Mouse (Mus musculus): ENCODE results near the gene Sik1.

Sik1 gene

DNA sequence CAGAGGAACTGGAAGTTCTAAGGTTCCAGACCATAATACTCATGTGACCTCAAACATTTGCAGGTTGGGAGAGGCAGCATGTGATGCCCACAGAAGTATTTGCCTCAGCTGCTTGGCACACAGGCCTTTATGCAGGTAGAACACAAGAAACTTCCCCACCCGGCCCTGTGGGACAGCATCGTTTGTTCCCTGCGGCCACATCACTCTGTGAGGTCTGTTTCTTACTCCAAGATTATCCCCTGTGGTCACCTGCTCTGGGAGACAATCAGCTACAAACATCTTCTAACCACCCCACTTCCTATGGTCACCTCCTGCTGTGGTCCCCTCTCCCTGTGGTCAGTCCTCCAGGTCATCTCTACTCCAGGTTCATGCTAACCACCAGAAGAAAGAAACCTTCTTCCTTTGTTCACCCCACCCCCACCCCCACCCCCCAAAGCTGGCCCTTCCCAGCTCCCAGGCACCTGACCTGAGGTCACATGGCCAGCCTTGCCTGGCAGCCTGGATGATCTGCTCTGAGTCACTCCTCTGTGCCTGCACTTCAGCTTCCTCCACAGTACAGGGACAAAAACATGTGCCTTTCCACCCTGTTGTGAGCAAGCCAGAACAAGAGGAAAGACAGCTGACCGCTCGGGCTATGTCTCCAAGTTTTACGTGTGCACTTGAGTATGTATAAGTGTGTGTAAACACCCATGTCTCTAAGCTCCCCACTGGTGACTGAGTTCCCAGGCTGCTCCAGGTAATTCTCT, 21.1 kb downstream of the Sik1 start:
- no peak for DNase-seq (ENCODE audit: extremely low read depth, insufficient read length, low spot score)

- DNase-seq (ENCODE audit: extremely low read depth, insufficient read length, low spot score) = no peak
These were observed 21.9 kb downstream of the Sik1 start for GRCm38 (mm10) chr17:31833752-31834151.

DNA sequence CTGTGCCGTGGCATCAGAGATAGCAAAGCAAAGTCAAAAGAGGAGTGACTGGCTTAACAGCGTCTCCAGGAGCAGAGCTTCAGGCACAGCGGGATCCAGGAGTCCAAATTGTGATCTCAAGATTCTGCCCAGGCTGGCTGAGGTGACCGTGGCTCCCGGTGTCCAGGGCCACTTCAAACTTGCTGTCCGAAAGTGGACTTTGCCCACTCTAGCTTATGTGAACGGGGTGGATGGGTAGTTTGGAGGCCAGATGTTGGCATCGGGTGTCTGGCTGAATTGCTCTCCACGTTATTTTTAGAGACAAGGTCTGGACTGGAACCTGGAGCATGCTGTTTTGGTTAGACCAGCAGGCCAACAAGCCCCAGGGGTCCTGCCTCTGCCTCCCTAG, 23.0 kb downstream of the Sik1 start:
- DNase-seq (ENCODE audit: extremely low read depth, insufficient read length, low spot score) = no peak

DNA sequence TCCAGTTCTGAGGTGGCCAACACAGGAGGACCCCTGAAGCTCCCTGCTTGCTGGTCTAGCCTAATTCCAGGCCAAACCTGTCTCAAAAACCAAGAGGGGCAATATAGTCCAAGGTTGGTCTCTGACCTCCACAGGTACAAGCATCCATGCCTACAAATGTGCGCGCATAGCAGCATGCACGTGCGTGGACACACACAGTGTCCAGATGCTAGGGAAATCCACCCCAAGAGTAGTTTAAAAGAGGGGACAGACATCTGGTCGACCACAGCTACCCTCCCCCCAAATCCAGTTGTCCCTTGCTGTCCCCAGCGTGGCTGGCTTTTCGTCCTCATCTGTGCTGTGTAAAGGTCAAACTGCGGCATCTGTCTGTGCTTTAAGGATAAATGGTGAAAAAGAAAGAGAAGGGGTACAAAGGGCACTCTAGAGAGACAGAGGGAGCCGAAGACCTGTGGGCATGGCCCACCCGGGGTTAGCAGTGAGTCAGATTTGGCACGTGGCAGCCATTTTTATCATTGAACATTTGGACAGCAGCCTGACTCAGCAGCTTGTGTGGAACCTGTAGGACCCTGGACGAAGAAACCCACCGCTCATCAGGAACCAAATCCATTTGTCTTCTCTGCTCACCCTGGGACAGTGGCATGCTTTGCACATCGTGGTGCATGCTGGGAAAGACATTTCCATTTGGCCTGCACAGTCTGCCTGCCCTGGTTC, 23.6 kb downstream of the Sik1 start:
- no peak for DNase-seq (ENCODE audit: extremely low read depth, insufficient read length, low spot score)

- no peak for DNase-seq (ENCODE audit: extremely low read depth, insufficient read length, low spot score)
These were observed 24.3 kb downstream of the Sik1 start for GRCm38 (mm10) chr17:31831097-31831865.

DNA sequence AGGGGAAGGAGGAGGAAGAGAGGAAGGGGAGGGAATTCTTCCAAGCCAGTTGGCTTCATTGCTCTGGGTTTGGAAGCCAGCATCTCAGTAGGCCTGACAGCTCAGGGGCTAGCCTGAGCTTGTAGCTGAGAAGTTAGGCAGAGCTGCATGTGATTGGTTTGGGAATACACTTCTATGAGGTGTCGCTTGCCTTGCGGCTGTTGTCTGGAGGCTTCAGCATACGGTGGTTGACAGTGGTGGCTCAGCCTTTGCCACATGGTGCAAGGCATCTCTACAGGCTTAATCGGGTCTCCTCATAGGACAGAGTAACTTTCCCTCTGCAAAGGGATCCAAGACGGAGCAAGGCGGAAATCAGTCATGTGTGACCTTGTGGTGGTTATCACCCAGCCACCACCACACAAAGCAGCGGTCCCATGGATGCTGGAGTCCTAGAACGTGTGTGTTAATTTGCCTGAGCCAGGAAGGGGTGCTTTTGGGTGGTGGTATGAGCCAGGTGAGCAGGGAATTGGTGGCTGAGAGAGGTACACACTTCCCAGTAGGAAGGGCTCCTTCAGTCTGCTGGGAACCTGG, 25.0 kb downstream of the Sik1 start:
- no peak for DNase-seq (ENCODE audit: extremely low read depth, insufficient read length, low spot score)

DNA sequence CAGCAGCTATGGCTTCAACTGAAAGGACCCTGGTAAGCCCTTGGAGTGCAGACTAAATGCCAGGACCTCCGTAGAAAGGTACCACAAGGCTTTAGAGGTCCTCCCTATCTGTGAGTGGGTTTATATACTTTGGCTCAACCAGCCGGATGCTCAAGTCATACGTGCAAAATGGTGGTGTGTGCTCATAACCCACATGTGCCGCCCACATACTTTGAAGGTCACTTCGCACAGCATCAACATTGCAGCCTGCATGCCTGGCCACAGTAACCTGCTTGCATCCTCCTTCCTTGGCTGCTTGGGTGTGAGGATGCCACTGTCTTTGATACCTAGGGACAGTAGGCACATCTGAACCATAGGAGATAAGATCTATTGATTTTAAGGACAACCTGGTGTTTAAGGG, 26.7 kb downstream of the Sik1 start:
- no peak for DNase-seq (ENCODE audit: extremely low read depth, insufficient read length, low spot score)

- no peak for DNase-seq (ENCODE audit: extremely low read depth, insufficient read length, low spot score)
These were observed 27.5 kb downstream of the Sik1 start for GRCm38 (mm10) chr17:31828118-31828517.

DNA sequence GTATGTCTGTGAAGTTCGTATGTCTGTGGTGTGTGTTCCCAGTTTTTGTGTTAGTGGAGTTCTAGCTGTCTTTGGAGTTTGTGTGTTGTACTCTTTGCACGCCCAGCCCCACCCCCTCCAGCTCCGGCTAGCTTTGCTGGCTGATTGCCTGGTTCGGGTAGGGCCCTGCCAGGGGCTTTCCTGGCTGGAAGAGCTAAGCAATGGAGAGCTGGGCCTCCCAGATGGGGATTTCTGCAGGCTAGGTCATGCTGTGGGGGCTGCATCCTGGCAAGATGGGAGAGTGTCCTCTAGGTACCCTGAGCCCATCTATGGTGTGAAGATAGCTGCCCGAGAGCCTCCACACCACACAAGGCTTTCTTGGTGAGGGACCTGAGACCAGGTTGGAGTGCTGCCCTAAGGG, 28.4 kb downstream of the Sik1 start:
- DNase-seq (ENCODE audit: extremely low read depth, insufficient read length, low spot score) = no peak

GRCm38 (mm10) chr17:31826669-31827068, 28.9 kb downstream of the Sik1 start:
- no peak for DNase-seq (ENCODE audit: extremely low read depth, insufficient read length, low spot score)

GRCm38 (mm10) chr17:31825678-31826077, 29.9 kb downstream of the Sik1 start:
- DNase-seq (ENCODE audit: extremely low read depth, insufficient read length, low spot score) = no peak

DNA sequence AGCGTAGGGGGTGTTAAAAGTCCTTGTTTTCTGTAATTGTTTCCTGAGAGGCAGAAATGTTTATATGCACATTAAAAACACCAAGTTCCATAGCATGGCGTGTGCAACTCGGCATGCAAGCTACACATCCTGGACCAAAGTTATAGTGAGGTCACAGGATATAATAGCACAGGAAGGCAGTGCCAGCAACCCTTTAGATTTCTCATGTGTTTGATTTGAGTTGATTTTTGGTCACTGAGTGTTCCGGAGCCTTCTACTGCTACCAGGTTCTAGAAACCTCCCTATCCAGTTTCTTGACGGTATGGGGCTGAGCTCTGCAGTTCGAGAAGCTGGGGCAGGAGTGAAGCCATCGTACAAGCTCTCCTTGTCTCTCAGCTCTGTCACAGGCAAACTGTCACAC, 30.8 kb downstream of the Sik1 start:
- no peak for DNase-seq (ENCODE audit: extremely low read depth, insufficient read length, low spot score)

- no peak for DNase-seq (ENCODE audit: extremely low read depth, insufficient read length, low spot score)
These were observed 34.3 kb downstream of the Sik1 start for GRCm38 (mm10) chr17:31821136-31821933.

DNA sequence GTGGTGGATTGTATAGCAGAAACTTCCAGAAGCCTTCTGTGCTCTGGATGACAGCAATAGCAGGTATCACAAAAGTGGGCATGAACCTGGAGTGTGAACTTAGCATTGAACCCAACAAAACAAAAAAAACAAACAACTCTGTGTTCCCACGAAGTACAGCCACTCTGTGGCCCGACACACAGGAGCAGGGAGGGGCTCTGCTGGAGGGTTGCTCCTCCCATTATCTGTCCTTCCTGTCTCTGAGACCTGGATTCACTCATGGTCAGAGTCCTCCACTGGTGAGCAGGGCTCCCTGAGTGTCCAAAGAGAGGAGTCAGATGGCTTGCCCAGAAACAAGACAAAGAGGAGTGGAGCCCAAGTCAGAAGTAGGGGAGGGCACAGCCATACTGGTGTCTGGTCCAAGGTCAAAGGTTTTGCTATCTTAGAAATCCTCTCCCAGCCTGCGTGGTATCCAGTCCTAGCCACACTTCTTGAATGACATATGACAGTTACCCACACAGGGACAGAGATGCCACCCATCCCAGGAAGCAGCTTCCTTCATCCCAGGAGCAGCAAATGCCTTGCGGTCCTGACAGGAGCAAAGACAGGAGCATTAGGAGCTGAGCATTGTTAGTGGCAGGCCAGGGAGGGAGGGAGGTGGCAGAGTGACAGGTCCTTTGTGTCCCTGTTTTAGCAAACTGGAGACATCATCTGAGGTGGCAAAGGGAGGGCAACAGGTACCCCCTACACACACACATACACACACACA, 35.3 kb downstream of the Sik1 start:
- DNase-seq (ENCODE audit: extremely low read depth, insufficient read length, low spot score) = no peak

GRCm38 (mm10) chr17:31819372-31819771, 36.2 kb downstream of the Sik1 start:
- no peak for DNase-seq (ENCODE audit: extremely low read depth, insufficient read length, low spot score)

DNA sequence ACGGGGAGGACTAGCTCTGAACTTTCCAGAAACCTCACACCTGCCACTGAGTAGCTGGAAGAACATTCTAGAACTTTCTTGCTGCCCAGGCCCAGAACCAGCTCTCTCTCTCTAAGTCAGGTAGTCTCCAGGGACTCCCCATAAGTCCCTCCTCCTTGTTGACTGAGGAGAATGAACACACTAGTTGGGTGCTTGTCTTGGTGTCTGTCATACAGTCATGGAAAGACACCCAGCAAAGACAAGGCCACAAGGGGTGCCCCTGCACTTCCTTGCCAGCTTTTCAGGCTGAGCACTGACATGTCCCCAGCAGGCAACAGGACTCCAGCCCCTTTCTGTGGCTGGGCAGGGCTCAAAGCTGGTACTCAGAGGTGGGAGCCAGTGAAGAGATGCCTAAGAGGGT, 37.8 kb downstream of the Sik1 start:
- no peak for DNase-seq (ENCODE audit: extremely low read depth, insufficient read length, low spot score)

- DNase-seq (ENCODE audit: extremely low read depth, insufficient read length, low spot score) = no peak
These were observed 38.4 kb downstream of the Sik1 start for GRCm38 (mm10) chr17:31817203-31817602.

DNA sequence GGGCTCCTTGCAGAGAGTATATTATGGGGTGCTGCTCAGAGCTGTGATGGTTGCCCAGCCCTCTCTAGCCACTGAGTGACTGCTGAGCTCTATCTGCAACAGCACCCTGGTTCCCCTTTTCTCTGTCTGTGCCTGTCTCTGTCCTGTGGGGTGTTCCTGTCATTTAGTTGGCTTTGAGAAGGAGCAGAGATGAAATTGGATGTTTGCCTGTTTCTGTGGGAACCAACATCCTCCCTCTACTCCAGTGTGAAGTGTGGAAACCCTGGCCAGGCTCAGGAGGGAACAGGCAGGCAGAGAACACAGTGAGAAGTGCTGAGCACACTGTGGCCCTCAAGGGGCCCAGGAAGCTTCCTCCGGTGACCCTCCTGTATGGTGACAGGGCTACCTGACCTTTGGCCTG, 40.8 kb downstream of the Sik1 start:
- DNase-seq (ENCODE audit: extremely low read depth, insufficient read length, low spot score) = no peak

- DNase-seq (ENCODE audit: extremely low read depth, insufficient read length, low spot score) = no peak
These were observed 41.5 kb downstream of the Sik1 start for GRCm38 (mm10) chr17:31813938-31814622.
